Mouse (Mus musculus) urinary bladder, adult 2 months (tissue): Measurements from ENCODE around the gene Dnajc21. TPM values are rescaled to one million over a fixed set of nuclear protein-coding genes. Genes with fewer than 3 reads are reported as not detected.

Source experiments
- DNase-seq: peaks from one replicate; pipeline ENCODE4 v3.0.0; 2022; ENCODE audit warnings: low spot score
- polyA plus RNA-seq: library from polyadenylated mRNA; depleted of rRNA; stranded (reverse); fragments of >200 nt; gene quantifications from 2 replicates; pipeline ENCODE4 v1.2.3, GENCODE M21; 2012; rRNA removed

Dnajc21 gene
- polyA plus RNA-seq, 1 experiment: 9.6 TPM

GRCm38 (mm10) chr15:10436893-10437292 lies 33.4 kb downstream of the Dnajc21 start:
- no peak for DNase-seq

DNA sequence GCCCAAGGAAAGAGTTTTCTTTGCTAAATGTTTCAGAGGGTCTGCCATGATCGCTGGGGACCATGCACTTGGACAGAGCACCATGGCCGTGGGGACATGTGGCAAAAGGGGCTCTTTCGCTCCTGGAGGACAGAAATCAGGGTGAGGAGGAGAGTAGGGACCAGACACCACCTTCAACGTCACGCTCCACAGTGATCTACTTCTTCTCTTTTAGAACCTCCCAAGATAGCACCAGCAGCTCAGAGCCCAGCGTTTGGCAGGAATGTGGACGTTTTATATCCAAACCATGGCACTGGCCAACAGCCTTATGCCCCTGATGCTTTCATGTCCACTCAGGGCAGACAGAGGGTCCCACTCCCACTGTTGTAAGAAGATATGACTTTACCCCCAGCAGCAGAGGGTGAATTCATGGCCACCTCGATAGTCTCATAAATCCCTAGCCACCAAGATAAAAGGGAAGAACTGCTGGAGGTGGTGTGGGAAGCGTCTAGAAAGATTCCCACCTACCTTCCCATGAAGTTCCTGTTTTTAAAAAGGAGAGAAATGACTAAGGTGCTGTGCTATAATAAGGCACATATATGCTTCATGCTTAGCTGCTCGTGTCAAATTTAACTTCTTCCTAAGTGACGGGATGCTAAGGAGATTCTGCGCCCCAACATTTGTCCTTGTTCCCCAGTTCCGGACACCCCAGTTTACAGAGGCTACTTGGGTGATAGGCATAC lies 43.6 kb downstream of the Dnajc21 start:
- DNase-seq: no peak

- no peak for DNase-seq
Observed at GRCm38 (mm10) chr15:10426124-10426523, 44.2 kb downstream of the Dnajc21 start.

DNA sequence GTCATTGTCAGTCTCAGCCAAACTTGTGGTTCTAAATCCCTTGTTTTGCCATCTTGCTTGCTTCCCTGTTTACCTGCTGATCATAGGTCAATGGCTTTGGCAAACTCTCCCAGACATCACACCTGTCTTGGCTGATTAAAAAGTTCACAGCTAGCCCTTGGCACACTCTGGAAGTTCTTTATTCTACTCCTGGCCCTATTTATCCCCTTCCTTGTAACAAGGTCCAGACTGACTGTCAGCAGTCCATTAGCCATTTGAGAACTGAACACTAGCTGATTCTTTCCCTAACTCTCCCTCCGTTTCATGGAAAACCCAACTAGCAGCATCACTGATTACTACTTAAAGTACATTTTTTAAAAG lies 48.6 kb downstream of the Dnajc21 start:
- no peak for DNase-seq

DNA sequence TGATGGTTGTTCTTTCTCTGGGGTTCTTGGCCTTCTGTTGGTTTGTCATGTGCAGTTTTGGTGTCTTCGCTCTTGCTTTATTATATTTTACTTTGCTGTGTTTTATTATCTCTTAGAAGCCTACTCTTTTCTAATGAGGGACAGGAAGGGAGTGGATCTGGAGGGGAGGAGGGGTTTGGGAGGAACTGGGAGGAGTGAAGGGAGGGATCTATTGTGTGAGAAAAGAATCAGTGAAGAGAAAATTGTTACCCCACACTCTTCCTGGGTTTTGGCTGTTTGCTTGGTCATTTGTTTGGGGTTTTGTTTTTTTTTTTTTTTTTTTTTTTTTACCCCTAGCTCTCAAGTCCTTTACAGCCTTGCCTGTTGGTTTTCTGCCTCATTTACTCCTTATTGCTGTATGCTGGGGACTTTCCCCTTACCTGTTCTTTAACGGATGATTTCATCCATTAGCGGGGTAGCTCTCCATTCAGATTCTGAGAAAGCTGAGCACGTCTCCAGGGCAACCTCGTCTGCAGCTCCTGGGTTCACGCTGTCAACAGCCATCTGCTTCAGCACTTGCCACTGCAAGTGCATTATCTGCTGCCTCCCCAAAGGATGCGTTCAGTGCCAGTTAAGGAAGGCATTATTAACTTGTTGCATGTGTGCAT lies 49.1 kb downstream of the Dnajc21 start:
- no peak for DNase-seq

DNA sequence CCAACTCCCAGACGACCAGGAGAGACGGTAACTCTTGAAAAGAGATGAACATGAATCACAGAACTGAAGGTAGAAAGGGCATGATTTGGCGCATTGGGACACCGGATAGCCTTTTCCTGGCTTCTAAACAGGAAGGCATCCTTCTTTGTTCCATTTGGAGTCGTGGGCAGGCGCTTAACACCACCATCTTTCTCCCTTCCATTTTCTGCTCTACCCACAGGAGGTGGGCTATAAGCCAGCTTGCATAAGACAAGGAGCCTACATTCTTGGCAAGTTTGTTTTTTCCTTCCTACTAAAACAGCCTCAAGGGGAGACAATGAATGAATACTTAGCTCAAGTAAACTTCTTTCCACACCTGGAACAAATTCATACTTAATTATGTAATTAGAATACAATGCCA lies 56.7 kb downstream of the Dnajc21 start:
- DNase-seq: no peak

DNA sequence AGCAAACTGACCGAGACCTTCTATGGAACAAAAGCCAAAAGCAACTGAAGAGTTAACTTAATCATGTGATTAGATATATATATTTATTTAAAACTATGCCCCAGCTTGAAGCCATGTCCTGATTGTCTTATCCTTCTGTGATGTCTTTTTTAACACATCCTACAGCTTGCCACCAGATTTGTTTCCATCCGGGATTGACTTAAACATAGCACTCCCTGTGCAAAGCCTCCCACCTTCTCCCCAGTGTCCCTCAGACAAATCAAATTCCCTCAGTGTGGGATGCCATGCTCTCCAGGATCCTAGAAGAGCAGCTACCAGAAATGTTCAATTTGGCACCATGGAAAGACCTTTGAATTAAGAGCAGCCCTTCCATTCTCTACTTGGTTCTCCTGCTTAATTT lies 59.4 kb downstream of the Dnajc21 start:
- DNase-seq: no peak

DNA sequence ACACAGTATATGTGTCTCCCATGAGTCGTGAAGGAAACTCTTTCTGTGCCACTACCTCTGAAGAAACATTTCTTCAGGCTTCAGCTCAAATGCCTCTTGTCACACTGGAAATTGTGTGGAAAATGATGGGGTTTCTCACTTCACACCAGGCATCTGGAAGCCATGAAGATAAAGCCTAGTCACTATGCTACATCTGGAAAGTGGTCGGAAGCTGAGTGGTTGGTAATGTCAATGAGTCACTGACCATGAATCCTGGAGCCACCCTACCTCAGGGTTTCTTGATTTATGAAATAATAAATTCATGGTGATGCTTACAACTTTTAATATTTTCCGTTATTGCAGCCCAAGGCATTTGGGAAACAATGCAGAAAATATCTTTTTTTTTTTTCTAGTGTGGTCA lies 60.5 kb downstream of the Dnajc21 start:
- DNase-seq: no peak

- DNase-seq: no peak
Observed at GRCm38 (mm10) chr15:10400415-10400814, 69.9 kb downstream of the Dnajc21 start.

DNA sequence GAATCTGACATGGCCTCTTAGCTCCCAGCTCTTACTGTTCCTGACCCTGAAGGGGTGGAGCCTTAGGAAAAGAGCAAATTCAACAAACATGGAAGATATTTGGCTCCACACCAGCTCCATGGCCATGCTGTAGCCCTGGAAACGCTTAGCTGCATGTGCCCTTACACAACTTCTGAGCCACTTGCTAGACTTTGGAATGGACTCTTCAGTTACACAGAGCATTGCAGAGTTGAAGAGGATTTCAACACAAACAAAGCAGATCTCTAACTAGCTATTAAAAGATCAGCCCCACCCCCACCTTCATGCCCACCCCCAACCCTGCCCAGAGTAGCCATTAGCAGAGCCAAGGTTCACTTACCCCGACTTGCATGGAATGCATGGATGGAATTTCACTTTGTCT lies 70.5 kb downstream of the Dnajc21 start:
- DNase-seq: no peak

Other genes starting within 250 kb of the Dnajc21 start
- gene Gm21973, start 145.1 kb downstream of the Dnajc21 start, polyA plus RNA-seq: not detected in 2 replicates
- gene Agxt2, start 112.0 kb downstream of the Dnajc21 start, polyA plus RNA-seq: not detected in 2 replicates
- gene Brix1, start 15.4 kb upstream of the Dnajc21 start, polyA plus RNA-seq: 22.9 and 24.6 TPM in 2 replicates
- gene Rad1, start 15.5 kb upstream of the Dnajc21 start, polyA plus RNA-seq: 15.4 and 20.9 TPM in 2 replicates
- gene Ttc23l, start 88.2 kb upstream of the Dnajc21 start, polyA plus RNA-seq: 0.26 and 0.34 TPM in 2 replicates
- gene Rai14, start 244.1 kb upstream of the Dnajc21 start, polyA plus RNA-seq: 20.0 and 28.6 TPM in 2 replicates